ENCODE assay signal across 19 mouse cellular contexts in the genomic region with DNA sequence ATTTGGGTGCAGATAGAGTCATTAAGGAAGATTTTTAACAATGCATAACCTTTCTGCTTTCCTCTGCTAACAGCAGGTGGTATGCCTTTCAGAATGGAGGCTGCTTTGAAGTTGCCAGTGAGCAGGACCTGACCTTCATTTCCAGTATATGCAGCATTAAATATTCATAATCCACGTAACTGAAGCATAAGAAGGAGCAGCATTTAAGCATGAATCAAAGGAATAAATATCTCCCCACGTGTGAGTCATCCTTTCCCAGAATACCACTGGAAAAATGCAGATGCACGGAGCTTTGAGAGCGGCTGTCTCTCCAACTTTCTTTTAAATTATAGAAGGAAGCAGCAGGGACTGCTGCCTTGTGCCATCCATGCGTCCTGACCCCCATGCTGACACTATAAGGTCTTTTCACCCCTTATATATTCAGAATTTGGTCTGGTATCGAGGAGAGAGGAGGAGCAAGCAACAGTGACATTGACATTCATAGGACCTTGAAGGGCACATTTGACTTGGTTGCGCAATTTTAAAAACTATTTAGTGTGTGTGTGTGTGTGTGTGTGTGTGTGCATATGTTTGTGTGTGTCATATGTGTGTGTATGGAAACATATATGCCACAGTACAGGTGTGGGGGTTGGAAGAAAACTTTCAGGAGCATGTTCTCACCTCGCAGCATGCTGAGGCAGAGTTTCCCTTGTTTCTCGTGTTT.
DNase-seq lines count a peak whose midpoint lies in the region; ATAC-seq and TF ChIP-seq lines count a peak whose summit lies in the region.
"Had no signal": no experiment of that assay in that cellular context is flagged by ENCODE, and none has a peak within 500 bp of the region (broad histone marks: within the 10 kb centered on the region; RNA-seq: fewer than 3 reads in every experiment).

No protein-coding gene starts in this region.

- ATAC-seq in intestine, embryonic 16.5 days, result no peak
- ATAC-seq: activated CD4-positive, CD25-positive, alpha-beta regulatory T cell, adult 4 months; forebrain, embryonic 13.5 days; intestine, postnatal 0 days had no signal

- TF ChIP-seq POLR2A in brain, embryonic 14.5 days (IDR thresholded peaks at IDR 0.05; ENCODE audit: borderline replicate concordance, extremely low read depth, insufficient read depth, insufficient read length, poor library complexity, severe bottlenecking), result no peak
- TF ChIP-seq POLR2A in kidney, adult 2 months (IDR thresholded peaks at IDR 0.05; ENCODE audit: low read depth, low read length), result no peak

- no peaks in the 10 kb centered on the region for H3K36me3 ChIP-seq in intestine, embryonic 16.5 days (ENCODE audit: control insufficient read depth, insufficient read depth, low read length)
- H3K36me3 ChIP-seq in kidney, adult 2 months (ENCODE audit: control insufficient read depth, insufficient read depth, low read length), result no peaks in the 10 kb centered on the region
- H3K36me3 ChIP-seq: embryonic facial prominence, embryonic 15.5 days; hindbrain, embryonic 13.5 days had no signal

- H3K4me2 ChIP-seq in intestine, embryonic 16.5 days (ENCODE audit: low read depth, low read length), result no peak overlapping the region
- H3K4me2 ChIP-seq: embryonic facial prominence, embryonic 15.5 days; forebrain, embryonic 13.5 days; hindbrain, embryonic 13.5 days had no signal

- 67% methylated on average over 9 of the region's 9 CpGs for WGBS in intestine, embryonic 16.5 days
- WGBS in kidney, adult 2 months, result 82% methylated on average over 9 of the region's 9 CpGs

- no peak overlapping the region for H3K9ac ChIP-seq in intestine, embryonic 16.5 days (ENCODE audit: low read depth, low read length)
- H3K9ac ChIP-seq: embryonic facial prominence, embryonic 15.5 days; forebrain, embryonic 13.5 days; hindbrain, embryonic 13.5 days had no signal

- no peaks in the 10 kb centered on the region for H3K9me3 ChIP-seq in intestine, embryonic 16.5 days (ENCODE audit: control insufficient read depth, low read length)
- H3K9me3 ChIP-seq: embryonic facial prominence, embryonic 15.5 days; forebrain, embryonic 13.5 days; hindbrain, embryonic 13.5 days had no signal

- no peaks in the 10 kb centered on the region for H3K27me3 ChIP-seq in intestine, embryonic 16.5 days (replicated peaks; ENCODE audit: control insufficient read depth, insufficient read depth, low read length)
- H3K27me3 ChIP-seq in kidney, adult 2 months (replicated peaks; ENCODE audit: control insufficient read depth, insufficient read depth, low read length), result no peaks in the 10 kb centered on the region
- H3K27me3 ChIP-seq: embryonic facial prominence, embryonic 15.5 days; forebrain, embryonic 13.5 days; hindbrain, embryonic 13.5 days had no signal

- TF ChIP-seq CTCF in brain, embryonic 14.5 days (IDR thresholded peaks at IDR 0.05; ENCODE audit: borderline replicate concordance, extremely low read depth, insufficient read depth, insufficient read length), result no peak
- TF ChIP-seq CTCF in kidney, adult 2 months (conservative IDR thresholded peaks at IDR 0.05; ENCODE audit: insufficient read depth, insufficient read length, low read depth, low read length), result no peak

- H3K4me1 ChIP-seq in intestine, embryonic 16.5 days (ENCODE audit: control insufficient read depth, insufficient read depth, low read length), result no peaks in the 10 kb centered on the region
- no peaks in the 10 kb centered on the region for H3K4me1 ChIP-seq in kidney, adult 2 months (ENCODE audit: control insufficient read depth, insufficient read depth, low read length)
- H3K4me1 ChIP-seq: embryonic facial prominence, embryonic 15.5 days; forebrain, embryonic 13.5 days; hindbrain, embryonic 13.5 days had no signal

- H3K4me3 ChIP-seq in intestine, embryonic 16.5 days (ENCODE audit: low read length), result no peak overlapping the region
- H3K4me3 ChIP-seq in kidney, adult 2 months (ENCODE audit: insufficient read depth, low read depth, low read length), result no peak overlapping the region
- H3K4me3 ChIP-seq: embryonic facial prominence, embryonic 15.5 days; forebrain, embryonic 13.5 days; hindbrain, embryonic 13.5 days had no signal

- DNase-seq in frontal cortex, postnatal 36 days (ENCODE audit: low spot score in 2 of 2), result peak; percentile 30 to 59
- no peak for DNase-seq in frontal cortex, postnatal 10 days (ENCODE audit: low spot score in 2 of 2)
- peak; percentile 75 for DNase-seq in right cerebral cortex, adult 18-20 months
- DNase-seq in right cerebral cortex, postnatal 4 days, result no peak
- DNase-seq in brain, embryonic 14.5 days (ENCODE audit: low read depth), result peak; percentile 67
- DNase-seq in spleen, postnatal 4 days (ENCODE audit: low spot score in 2 of 2), result no peak
- DNase-seq in kidney, adult 2 months, result no peak
- DNase-seq: cerebellum, adult 9-10 months; gastrocnemius, postnatal 14 days; kidney, postnatal 4 days; layer of hippocampus, postnatal 36 days; lung, adult 2 months; right cerebral cortex, postnatal 14 days had no signal

- no peak overlapping the region for H3K27ac ChIP-seq in intestine, embryonic 16.5 days (ENCODE audit: low read length)
- no peak overlapping the region for H3K27ac ChIP-seq in kidney, adult 2 months (ENCODE audit: insufficient read depth, low read depth, low read length)
- H3K27ac ChIP-seq: embryonic facial prominence, embryonic 15.5 days; forebrain, embryonic 13.5 days; hindbrain, embryonic 13.5 days had no signal

Comparison
In these comparisons a context has a peak if more than half of its experiments do, and no peak if none do; other contexts are left out.
1. DNase-seq: peak in frontal cortex, postnatal 36 days (2 of 2), right cerebral cortex, adult 18-20 months (single experiment) and brain, embryonic 14.5 days (single experiment); none in frontal cortex, postnatal 10 days (0 of 2), right cerebral cortex, postnatal 4 days (single experiment), spleen, postnatal 4 days (0 of 2) and kidney, adult 2 months (single experiment).